Mouse (Mus musculus) limb, embryonic 10.5 days (tissue): ENCODE measurements around the gene Il10. TPM values are rescaled to one million over a fixed set of nuclear protein-coding genes. Genes with fewer than 3 reads are reported as not detected.
A peak's percentile ranks its signal among the peaks of the same experiment; 100 is the strongest.

ENCODE experiments used
- DNase-seq: peaks from one replicate; pipeline ENCODE4 v3.0.0-alpha.2; 2017; ENCODE audit warnings: low spot score
- H3K27ac ChIP-seq: fragments of 300-500 bp; sonication (generic); 2 replicates; pipeline ENCODE4 v1.5.1; 2016; ENCODE audit warnings: mild to moderate bottlenecking
- H3K27me3 ChIP-seq: fragments of 300-500 bp; sonication (generic); 2 replicates; pipeline ENCODE4 v1.6.1; 2016; ENCODE audit warnings: low read depth, mild to moderate bottlenecking; ENCODE audit not compliant: poor library complexity, severe bottlenecking
- H3K36me3 ChIP-seq: fragments of 300-500 bp; sonication (generic); 2 replicates; pipeline ENCODE4 v1.6.1; 2016; ENCODE audit warnings: mild to moderate bottlenecking, moderate library complexity
- H3K4me1 ChIP-seq: fragments of 300-500 bp; sonication (generic); 2 replicates; pipeline ENCODE4 v1.6.1; 2016
- H3K4me3 ChIP-seq: fragments of 300-500 bp; sonication (generic); 2 replicates; pipeline ENCODE4 v1.5.1; 2016; ENCODE audit warnings: mild to moderate bottlenecking, moderate library complexity
- H3K9me3 ChIP-seq: fragments of 300-500 bp; sonication (generic); replicated peaks from 2 replicates; pipeline ENCODE4 v1.6.1; 2016; ENCODE audit warnings: mild to moderate bottlenecking
- WGBS: fragments of 180-500 bp; shearing (Covaris S2); methylation state at CpG from one replicate; pipeline ENCODE4 v1.1.7; 2016; 5-methylcytosine and 5-hydroxymethylcytosine counted together
- polyA plus RNA-seq: library from polyadenylated mRNA; unstranded; fragments of >200 nt; fragmentation: Nextera tagmentation; extraction: Ambion mirVana; gene quantifications from 2 replicates; pipeline ENCODE4 v1.2.1, GENCODE M21; 2016

Il10 gene
- polyA plus RNA-seq, 1 experiment from 2014 or later: not detected

- H3K4me3 ChIP-seq: no peak overlapping the region
- no peaks in the 10 kb centered on the region for H3K27me3 ChIP-seq
- 92% methylated on average over 2 of the region's 2 CpGs for WGBS
Measured at GRCm38 (mm10) chr1:131002561-131002960, 17.1 kb upstream of the Il10 start.

GRCm38 (mm10) chr1:131003037-131003922 lies 16.4 kb upstream of the Il10 start:
- Histone ChIP-seq H3K4me3 (no peak overlapping the region), H3K36me3 (no peaks in the 10 kb centered on the region), H3K4me1 (peaks cover 20% of the 10 kb centered on the region), H3K27ac (peak overlapping the region; percentile 32; the same call in 1 of the 2 replicates), H3K9me3 (no peaks in the 10 kb centered on the region), H3K27me3 (no peaks in the 10 kb centered on the region)
- WGBS: 66% methylated on average over 17 of the region's 17 CpGs
- no peak for DNase-seq

More at GRCm38 (mm10) chr1:131002561-131002960, 17.1 kb upstream of the Il10 start:
- no peak for DNase-seq
- Histone ChIP-seq H3K36me3 (no peaks in the 10 kb centered on the region), H3K9me3 (no peaks in the 10 kb centered on the region), H3K27ac (no peak overlapping the region), H3K4me1 (peaks cover 20% of the 10 kb centered on the region)

- WGBS: 81% methylated on average over 1 of the region's 1 CpGs
- Histone ChIP-seq H3K27ac (no peak overlapping the region), H3K4me1 (peaks cover 20% of the 10 kb centered on the region), H3K27me3 (no peaks in the 10 kb centered on the region), H3K4me3 (no peak overlapping the region), H3K36me3 (no peaks in the 10 kb centered on the region), H3K9me3 (no peaks in the 10 kb centered on the region)
- DNase-seq: no peak
Measured at GRCm38 (mm10) chr1:131006069-131006468, 13.6 kb upstream of the Il10 start.

- Histone ChIP-seq H3K4me3 (no peak overlapping the region), H3K4me1 (no peaks in the 10 kb centered on the region), H3K27ac (no peak overlapping the region), H3K27me3 (no peaks in the 10 kb centered on the region), H3K9me3 (no peaks in the 10 kb centered on the region), H3K36me3 (no peaks in the 10 kb centered on the region)
- no peak for DNase-seq
- WGBS: 84% methylated on average over 17 of the region's 17 CpGs
Measured at GRCm38 (mm10) chr1:131010201-131011153, 9.2 kb upstream of the Il10 start.

GRCm38 (mm10) chr1:131012494-131012893 lies 7.2 kb upstream of the Il10 start:
- WGBS: 93% methylated on average over 8 of the region's 8 CpGs
- H3K27ac ChIP-seq: no peak overlapping the region
- H3K4me3 ChIP-seq: no peak overlapping the region
- no peaks in the 10 kb centered on the region for H3K9me3 ChIP-seq
- no peaks in the 10 kb centered on the region for H3K4me1 ChIP-seq
- H3K27me3 ChIP-seq: no peaks in the 10 kb centered on the region
- H3K36me3 ChIP-seq: no peaks in the 10 kb centered on the region
- no peak for DNase-seq

- H3K27ac ChIP-seq: no peak overlapping the region
- WGBS: 93% methylated on average over 5 of the region's 5 CpGs
- DNase-seq: no peak
- no peaks in the 10 kb centered on the region for H3K4me1 ChIP-seq
- no peaks in the 10 kb centered on the region for H3K36me3 ChIP-seq
- H3K27me3 ChIP-seq: no peaks in the 10 kb centered on the region
- H3K4me3 ChIP-seq: no peak overlapping the region
- H3K9me3 ChIP-seq: no peaks in the 10 kb centered on the region
Measured at GRCm38 (mm10) chr1:131013926-131014325, 5.7 kb upstream of the Il10 start.

- H3K36me3 ChIP-seq: no peaks in the 10 kb centered on the region
- no peaks in the 10 kb centered on the region for H3K9me3 ChIP-seq
- H3K4me1 ChIP-seq: 0 out of 2 replicates have a peak, but pooled peaks cover under 1% of the 10 kb centered on the region
- WGBS: 95% methylated on average over 6 of the region's 6 CpGs
- no peak overlapping the region for H3K27ac ChIP-seq
- DNase-seq: no peak
- peaks cover 6% of the 10 kb centered on the region; the same call in 1 of the 2 replicates for H3K27me3 ChIP-seq
- no peak overlapping the region for H3K4me3 ChIP-seq
Measured at GRCm38 (mm10) chr1:131015281-131015680, 4.4 kb upstream of the Il10 start.

GRCm38 (mm10) chr1:131015879-131016278 lies 3.8 kb upstream of the Il10 start:
- Histone ChIP-seq H3K4me1 (0 out of 2 replicates have a peak, but pooled peaks cover 2% of the 10 kb centered on the region), H3K9me3 (no peaks in the 10 kb centered on the region), H3K36me3 (no peaks in the 10 kb centered on the region), H3K27ac (no peak overlapping the region), H3K27me3 (peaks cover 10% of the 10 kb centered on the region; the same call in 1 of the 2 replicates), H3K4me3 (no peak overlapping the region)
- WGBS: 94% methylated on average over 7 of the region's 7 CpGs
- no peak for DNase-seq

GRCm38 (mm10) chr1:131020425-131021310 lies 1.0 kb downstream of the Il10 start:
- no peak for DNase-seq
- WGBS: 57% methylated on average over 12 of the region's 12 CpGs
- H3K36me3 ChIP-seq: no peaks in the 10 kb centered on the region
- no peak overlapping the region for H3K4me3 ChIP-seq
- H3K9me3 ChIP-seq: no peaks in the 10 kb centered on the region
- peaks cover 20% of the 10 kb centered on the region for H3K27me3 ChIP-seq
- H3K27ac ChIP-seq: no peak overlapping the region
- peaks cover 19% of the 10 kb centered on the region for H3K4me1 ChIP-seq

- no peak for DNase-seq
- 67% methylated on average over 9 of the region's 9 CpGs for WGBS
Measured at GRCm38 (mm10) chr1:131021438-131021837, 1.8 kb downstream of the Il10 start.

GRCm38 (mm10) chr1:131021900-131022590 lies 2.4 kb downstream of the Il10 start:
- Histone ChIP-seq H3K27me3 (peaks cover 20% of the 10 kb centered on the region), H3K9me3 (no peaks in the 10 kb centered on the region), H3K36me3 (no peaks in the 10 kb centered on the region), H3K4me1 (peaks cover 19% of the 10 kb centered on the region), H3K27ac (no peak overlapping the region), H3K4me3 (no peak overlapping the region)
- 82% methylated on average over 11 of the region's 11 CpGs for WGBS
- DNase-seq: no peak

More at GRCm38 (mm10) chr1:131021438-131021837, 1.8 kb downstream of the Il10 start:
- Histone ChIP-seq H3K36me3 (no peaks in the 10 kb centered on the region), H3K27me3 (peaks cover 20% of the 10 kb centered on the region), H3K4me1 (peaks cover 19% of the 10 kb centered on the region), H3K27ac (no peak overlapping the region), H3K9me3 (no peaks in the 10 kb centered on the region), H3K4me3 (no peak overlapping the region)
